Comparison of ENCODE assay signal across 23 mouse cellular contexts in genomic region chr6:52249826-52250225, GRCm38 (mm10). TPM values are rescaled to one million over a fixed set of nuclear protein-coding genes. Genes with fewer than 3 reads are reported as not detected.
DNase-seq lines count a peak whose midpoint lies in the region; ATAC-seq lines count a peak whose summit lies in the region.
"Had no signal": no experiment of that assay in that cellular context is flagged by ENCODE, and none has a peak within 500 bp of the region (broad histone marks: within the 10 kb centered on the region; RNA-seq: fewer than 3 reads in every experiment).

No protein-coding gene starts in this region.

- H3K9me3 ChIP-seq in kidney, embryonic 14.5 days (ENCODE audit: control insufficient read depth, low read length), result no peaks in the 10 kb centered on the region
- no peaks in the 10 kb centered on the region for H3K9me3 ChIP-seq in limb, embryonic 13.5 days
- no peaks in the 10 kb centered on the region for H3K9me3 ChIP-seq in neural tube, embryonic 13.5 days
- H3K9me3 ChIP-seq: G1E; hindbrain, embryonic 12.5 days; liver, embryonic 15.5 days; midbrain, embryonic 15.5 days had no signal

- ATAC-seq in kidney, embryonic 14.5 days (ENCODE audit: low FRiP score, low TSS enrichment), result no peak
- no peak for ATAC-seq in limb, embryonic 13.5 days (ENCODE audit: low FRiP score, low read depth)
- ATAC-seq in neural tube, embryonic 13.5 days (ENCODE audit: low read depth), result no peak
- ATAC-seq: lung, postnatal 0 days; midbrain, embryonic 15.5 days had no signal

- H3K9ac ChIP-seq in kidney, embryonic 14.5 days (ENCODE audit: low read depth, low read length), result peak overlapping the region; percentile 75; the same call in 1 of the 2 replicates
- H3K9ac ChIP-seq in limb, embryonic 13.5 days, result peak overlapping the region; percentile 100
- 0 out of 2 replicates have a peak overlapping the region, but pooled peaks have one; percentile 55 for H3K9ac ChIP-seq in neural tube, embryonic 13.5 days
- H3K9ac ChIP-seq: hindbrain, embryonic 12.5 days; liver, embryonic 15.5 days; midbrain, embryonic 15.5 days had no signal

- peak overlapping the region; percentile 83 for H3K4me2 ChIP-seq in kidney, embryonic 14.5 days (replicated peaks; ENCODE audit: low read depth, low read length)
- H3K4me2 ChIP-seq in limb, embryonic 13.5 days (replicated peaks), result peak overlapping the region; percentile 75
- H3K4me2 ChIP-seq in neural tube, embryonic 13.5 days, result peak overlapping the region; percentile 42
- H3K4me2 ChIP-seq: hindbrain, embryonic 12.5 days; liver, embryonic 15.5 days; midbrain, embryonic 15.5 days had no signal

- H3K27me3 ChIP-seq in kidney, embryonic 14.5 days (ENCODE audit: control insufficient read depth, insufficient read depth, low read length), result peaks cover 30% of the 10 kb centered on the region
- peaks cover 13% of the 10 kb centered on the region for H3K27me3 ChIP-seq in limb, embryonic 13.5 days
- peaks cover 96% of the 10 kb centered on the region for H3K27me3 ChIP-seq in neural tube, embryonic 13.5 days

- no peak overlapping the region; the same call in 1 of the 2 replicates for H3K27ac ChIP-seq in kidney, embryonic 14.5 days (ENCODE audit: low read depth, low read length)
- H3K27ac ChIP-seq in limb, embryonic 13.5 days, result peak overlapping the region; percentile 97
- H3K27ac ChIP-seq in neural tube, embryonic 13.5 days (replicated peaks), result peak overlapping the region; percentile 69; the same call in 1 of the 2 replicates
- H3K27ac ChIP-seq: heart, adult 2 months; hindbrain, embryonic 12.5 days; liver, embryonic 15.5 days; midbrain, embryonic 15.5 days had no signal

- no peaks in the 10 kb centered on the region for H3K36me3 ChIP-seq in kidney, embryonic 14.5 days (ENCODE audit: control insufficient read depth, insufficient read depth, low read length)
- peaks cover 18% of the 10 kb centered on the region; the same call in 1 of the 2 replicates for H3K36me3 ChIP-seq in limb, embryonic 13.5 days
- no peaks in the 10 kb centered on the region for H3K36me3 ChIP-seq in neural tube, embryonic 13.5 days
- H3K36me3 ChIP-seq: G1E; hindbrain, embryonic 12.5 days; liver, embryonic 15.5 days; midbrain, embryonic 15.5 days had no signal

- DNase-seq in kidney, adult 9 months, result no peak
- peak; percentile 36 for DNase-seq in ES-CJ7 (ENCODE audit: low read depth, low spot score)
- no peak for DNase-seq in left cerebral cortex, adult 18-20 months (ENCODE audit: low spot score in 2 of 2)
- no peak for DNase-seq in layer of hippocampus, adult 11-12 months (ENCODE audit: low spot score)
- DNase-seq: cerebellum, postnatal 14 days; layer of hippocampus, postnatal 36 days; retina, postnatal 1 day; right cerebral cortex, postnatal 4 days had no signal

- H3K4me1 ChIP-seq in kidney, embryonic 14.5 days (ENCODE audit: control insufficient read depth, insufficient read depth, low read length), result peaks cover 32% of the 10 kb centered on the region
- peaks cover 37% of the 10 kb centered on the region for H3K4me1 ChIP-seq in limb, embryonic 13.5 days
- peaks cover 4% of the 10 kb centered on the region for H3K4me1 ChIP-seq in neural tube, embryonic 13.5 days (replicated peaks)
- H3K4me1 ChIP-seq: liver, embryonic 15.5 days; midbrain, embryonic 15.5 days had no signal

- H3K4me3 ChIP-seq in kidney, embryonic 14.5 days (ENCODE audit: low read length), result peak overlapping the region; percentile 75
- peak overlapping the region; percentile 95 for H3K4me3 ChIP-seq in limb, embryonic 13.5 days
- H3K4me3 ChIP-seq in neural tube, embryonic 13.5 days, result peak overlapping the region; percentile 25
- H3K4me3 ChIP-seq: heart, adult 2 months; hindbrain, embryonic 12.5 days; liver, embryonic 15.5 days; midbrain, embryonic 15.5 days had no signal

- 26% methylated on average over 4 of the region's 4 CpGs for WGBS in kidney, embryonic 14.5 days
- 6% methylated on average over 4 of the region's 4 CpGs for WGBS in limb, embryonic 13.5 days
- 2% methylated on average over 4 of the region's 4 CpGs for whole genome bisulfite sequencing in neural tube, embryonic 13.5 days

RNA-seq across cellular contexts. Expression of gene Hoxa11, which starts 4.2 kb away (rescaled TPM):
- polyA plus RNA-seq in kidney, embryonic 14.5 days (2014; fragmentation: Nextera tagmentation; extraction: Ambion mirVana), result 27.6 and 35.6 TPM in 2 replicates
- polyA plus RNA-seq in limb, embryonic 13.5 days (2015; fragmentation: Nextera tagmentation; extraction: Ambion mirVana), result 44.5 and 55.0 TPM in 2 replicates
- 4.7 and 5.7 TPM in 2 replicates for polyA plus RNA-seq in neural tube, embryonic 13.5 days (2015; fragmentation: Nextera tagmentation; extraction: Ambion mirVana)
- total RNA-seq in left cerebral cortex, adult 18-20 months (2021), result not detected
- total RNA-seq: G1E; heart, adult 2 months; layer of hippocampus, adult 18-20 months; layer of hippocampus, postnatal 36 days; left cerebral cortex, postnatal 36 days; megakaryocyte, adult 5-6 weeks; neutrophil, adult 5-6 weeks had no signal
- polyA plus RNA-seq: G1E; heart, adult 2 months; heart, embryonic 16.5 days; hindbrain, embryonic 12.5 days; inflammation-experienced regulatory T-cells, adult 6 months; liver, embryonic 15.5 days; lung, postnatal 0 days had no signal

RNA-seq across cellular contexts. Expression of gene Hoxa10, which starts 9.2 kb away (rescaled TPM):
- 177 and 186 TPM in 2 replicates for polyA plus RNA-seq in kidney, embryonic 14.5 days (2014; fragmentation: Nextera tagmentation; extraction: Ambion mirVana)
- 191 and 207 TPM in 2 replicates for polyA plus RNA-seq in limb, embryonic 13.5 days (2015; fragmentation: Nextera tagmentation; extraction: Ambion mirVana)
- polyA plus RNA-seq in neural tube, embryonic 13.5 days (2015; fragmentation: Nextera tagmentation; extraction: Ambion mirVana), result 77.8 and 86.6 TPM in 2 replicates
- not detected for total RNA-seq in left cerebral cortex, adult 18-20 months (2021)
- total RNA-seq: heart, adult 2 months; layer of hippocampus, adult 18-20 months; layer of hippocampus, postnatal 36 days; left cerebral cortex, postnatal 36 days; neutrophil, adult 5-6 weeks had no signal
- polyA plus RNA-seq: G1E; heart, adult 2 months; heart, embryonic 16.5 days; hindbrain, embryonic 12.5 days; inflammation-experienced regulatory T-cells, adult 6 months; lung, postnatal 0 days had no signal

RNA-seq across cellular contexts. Expression of gene Hoxa13, which starts 10.9 kb away (rescaled TPM):
- polyA plus RNA-seq in kidney, embryonic 14.5 days (2014; fragmentation: Nextera tagmentation; extraction: Ambion mirVana), result not detected in 2 replicates
- polyA plus RNA-seq in limb, embryonic 13.5 days (2015; fragmentation: Nextera tagmentation; extraction: Ambion mirVana), result 24.5 and 27.7 TPM in 2 replicates
- polyA plus RNA-seq in neural tube, embryonic 13.5 days (2015; fragmentation: Nextera tagmentation; extraction: Ambion mirVana), result 0.08 and 0.32 TPM in 2 replicates
- not detected for total RNA-seq in left cerebral cortex, adult 18-20 months (2021)
- total RNA-seq: G1E; heart, adult 2 months; layer of hippocampus, adult 18-20 months; layer of hippocampus, postnatal 36 days; left cerebral cortex, postnatal 36 days; megakaryocyte, adult 5-6 weeks; neutrophil, adult 5-6 weeks had no signal
- polyA plus RNA-seq: G1E; heart, adult 2 months; heart, embryonic 16.5 days; hindbrain, embryonic 12.5 days; inflammation-experienced regulatory T-cells, adult 6 months; liver, embryonic 15.5 days; lung, postnatal 0 days; midbrain, embryonic 15.5 days had no signal

RNA-seq across cellular contexts. Expression of gene Hoxa9, which starts 18.9 kb away (rescaled TPM):
- 58.1 and 67.8 TPM in 2 replicates for polyA plus RNA-seq in kidney, embryonic 14.5 days (2014; fragmentation: Nextera tagmentation; extraction: Ambion mirVana)
- 58.3 and 63.5 TPM in 2 replicates for polyA plus RNA-seq in limb, embryonic 13.5 days (2015; fragmentation: Nextera tagmentation; extraction: Ambion mirVana)
- polyA plus RNA-seq in neural tube, embryonic 13.5 days (2015; fragmentation: Nextera tagmentation; extraction: Ambion mirVana), result 125 and 130 TPM in 2 replicates
- total RNA-seq in left cerebral cortex, adult 18-20 months (2021), result not detected
- total RNA-seq: heart, adult 2 months; layer of hippocampus, adult 18-20 months; layer of hippocampus, postnatal 36 days; left cerebral cortex, postnatal 36 days; neutrophil, adult 5-6 weeks had no signal
- polyA plus RNA-seq: G1E; midbrain, embryonic 15.5 days had no signal

RNA-seq across cellular contexts. Expression of gene Hoxa7, which starts 28.2 kb away (rescaled TPM):
- polyA plus RNA-seq in kidney, embryonic 14.5 days (2014; fragmentation: Nextera tagmentation; extraction: Ambion mirVana), result 19.1 and 19.6 TPM in 2 replicates
- polyA plus RNA-seq in limb, embryonic 13.5 days (2015; fragmentation: Nextera tagmentation; extraction: Ambion mirVana), result 11.8 and 13.1 TPM in 2 replicates
- polyA plus RNA-seq in neural tube, embryonic 13.5 days (2015; fragmentation: Nextera tagmentation; extraction: Ambion mirVana), result 117 and 125 TPM in 2 replicates
- total RNA-seq in left cerebral cortex, adult 18-20 months (2021), result not detected
- total RNA-seq: layer of hippocampus, postnatal 36 days; left cerebral cortex, postnatal 36 days; neutrophil, adult 5-6 weeks had no signal
- polyA plus RNA-seq: inflammation-experienced regulatory T-cells, adult 6 months; midbrain, embryonic 15.5 days had no signal

Comparison
In these comparisons a context has a peak if more than half of its experiments do, and no peak if none do; other contexts are left out.
1. H3K4me3 ChIP-seq: peak in every context shown above with its lines; median percentile 95 in limb, embryonic 13.5 days; 75 in kidney, embryonic 14.5 days; 25 in neural tube, embryonic 13.5 days.
2. RNA of gene Hoxa13, which starts 10.9 kb away (polyA plus RNA-seq): 24.5 to 27.7 TPM in limb, embryonic 13.5 days; 0.08 to 0.32 TPM in neural tube, embryonic 13.5 days and not detected in kidney, embryonic 14.5 days; every median in the first group is over 10 times any median in the second.
3. Peak in every context shown above with its lines, with median percentiles within 50 percentile points of each other: H3K4me2 ChIP-seq and H3K9ac ChIP-seq.